Mouse (Mus musculus): ENCODE measurements around the gene Angel1.

- no peak for TF ChIP-seq CTCF (IDR thresholded peaks at IDR 0.05; ENCODE audit: borderline replicate concordance, insufficient read depth, low read depth, low read length)
- no peak for TF ChIP-seq POLR2A (IDR thresholded peaks at IDR 0.05; ENCODE audit: borderline replicate concordance, insufficient read depth, low read length)
These were observed 44.7 kb upstream of the Angel1 start for GRCm38 (mm10) chr12:86770927-86771326.
